Mouse (Mus musculus) erythroblast, embryonic 14.5 days (primary cell): Measurements from ENCODE around the gene Adcy1. TPM values are rescaled to one million over a fixed set of nuclear protein-coding genes. Genes with fewer than 3 reads are reported as not detected.

Source experiments
- H3K27me3 ChIP-seq: 2 replicates; pipeline ENCODE4 v1.6.1; 2012; ENCODE audit warnings: inconsistent platforms; ENCODE audit not compliant: control insufficient read depth
- H3K36me3 ChIP-seq: 2 replicates; pipeline ENCODE4 v1.6.1; 2012; ENCODE audit warnings: mild to moderate bottlenecking, inconsistent platforms; ENCODE audit not compliant: control insufficient read depth
- H3K4me1 ChIP-seq: 2 replicates; pipeline ENCODE4 v1.6.1; 2012; ENCODE audit warnings: inconsistent platforms; ENCODE audit not compliant: control insufficient read depth
- H3K4me3 ChIP-seq: replicated peaks from 2 replicates; pipeline ENCODE3; 2012; ENCODE audit warnings: moderate library complexity, mild to moderate bottlenecking, inconsistent platforms
- H3K9me3 ChIP-seq: 2 replicates; pipeline ENCODE4 v1.6.1; 2012; ENCODE audit warnings: low read length, inconsistent platforms, mixed read lengths; ENCODE audit not compliant: control insufficient read depth
- GATA1 ChIP-seq: IDR thresholded peaks from 2 replicates; pipeline ENCODE4 v1.6.1; 2012; ENCODE audit warnings: low read length, inconsistent platforms, mixed read lengths
- TAL1 ChIP-seq: IDR thresholded peaks from 3 replicates; pipeline ENCODE4 v1.6.1; 2012; ENCODE audit warnings: low read length, inconsistent platforms, mixed read lengths
- polyA plus RNA-seq: library from polyadenylated mRNA; stranded (reverse); fragments of >175 nt; gene quantifications from 2 replicates; pipeline ENCODE4 v1.2.3, GENCODE M21; 2012

Adcy1 gene
- polyA plus RNA-seq, 1 experiment = under 0.01 TPM

DNA sequence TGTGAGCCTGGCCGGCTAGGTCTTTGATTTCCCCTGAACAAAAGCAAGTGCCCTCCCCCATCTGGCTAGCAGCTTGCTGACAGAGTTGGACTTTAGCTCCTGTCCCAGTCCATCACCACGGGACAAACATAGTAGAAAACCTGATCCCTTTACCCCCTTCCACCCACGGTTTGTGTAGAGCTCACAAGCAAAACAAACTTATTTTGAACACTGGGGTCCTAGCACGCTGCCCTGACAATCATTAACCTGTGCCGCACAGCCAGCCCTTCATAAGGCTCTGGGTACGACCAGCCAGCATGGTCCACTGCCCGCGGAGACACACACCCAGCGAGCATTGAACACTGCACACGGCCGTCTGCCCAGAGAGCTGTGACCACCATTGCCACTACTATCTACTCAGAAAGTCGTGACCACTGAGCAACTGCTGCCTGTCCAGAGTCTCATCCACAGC, 134.2 kb downstream of the Adcy1 start, which contains the start of gene Igfbp1:
Gene Igfbp1, plus strand, starts transcription at position 292 of the 451 bp plus-strand sequence.
- H3K9me3 ChIP-seq = peaks cover 2% of the 10 kb centered on the region; the same call in 1 of the 2 replicates
- peak within 1 kb of the TSS; percentile 58 for H3K4me3 ChIP-seq
- TF ChIP-seq TAL1 (no peak), GATA1 (no peak)
- H3K36me3 ChIP-seq = no peaks in the 10 kb centered on the region; the same call in 1 of the 2 replicates
- no peaks in the 10 kb centered on the region for H3K27me3 ChIP-seq
- no peaks in the 10 kb centered on the region for H3K4me1 ChIP-seq

DNA sequence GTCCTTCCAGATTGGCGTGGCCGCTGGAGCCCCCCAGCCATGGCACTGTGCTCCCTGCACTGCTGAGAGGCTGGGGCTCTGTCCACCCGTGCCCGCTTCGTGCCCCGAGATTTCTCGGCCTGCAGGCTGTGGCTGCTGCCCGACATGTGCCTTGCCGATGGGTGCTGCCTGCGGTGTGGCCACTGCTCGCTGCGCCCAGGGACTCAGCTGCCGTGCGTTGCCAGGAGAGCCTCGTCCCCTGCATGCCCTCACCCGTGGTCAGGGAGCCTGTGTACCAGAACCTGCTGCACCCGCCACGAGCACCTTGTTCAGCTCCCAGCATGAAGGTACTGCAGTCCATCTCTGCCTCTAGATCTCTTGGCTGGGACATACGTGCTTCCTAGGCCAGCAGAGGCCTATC, 134.7 kb downstream of the Adcy1 start:
- TF ChIP-seq GATA1 (no peak), TAL1 (no peak)
- H3K4me3 ChIP-seq = peak overlapping the region; percentile 58
- H3K36me3 ChIP-seq = no peaks in the 10 kb centered on the region; the same call in 1 of the 2 replicates
- no peaks in the 10 kb centered on the region for H3K4me1 ChIP-seq
- peaks cover 2% of the 10 kb centered on the region; the same call in 1 of the 2 replicates for H3K9me3 ChIP-seq
- H3K27me3 ChIP-seq = no peaks in the 10 kb centered on the region

DNA sequence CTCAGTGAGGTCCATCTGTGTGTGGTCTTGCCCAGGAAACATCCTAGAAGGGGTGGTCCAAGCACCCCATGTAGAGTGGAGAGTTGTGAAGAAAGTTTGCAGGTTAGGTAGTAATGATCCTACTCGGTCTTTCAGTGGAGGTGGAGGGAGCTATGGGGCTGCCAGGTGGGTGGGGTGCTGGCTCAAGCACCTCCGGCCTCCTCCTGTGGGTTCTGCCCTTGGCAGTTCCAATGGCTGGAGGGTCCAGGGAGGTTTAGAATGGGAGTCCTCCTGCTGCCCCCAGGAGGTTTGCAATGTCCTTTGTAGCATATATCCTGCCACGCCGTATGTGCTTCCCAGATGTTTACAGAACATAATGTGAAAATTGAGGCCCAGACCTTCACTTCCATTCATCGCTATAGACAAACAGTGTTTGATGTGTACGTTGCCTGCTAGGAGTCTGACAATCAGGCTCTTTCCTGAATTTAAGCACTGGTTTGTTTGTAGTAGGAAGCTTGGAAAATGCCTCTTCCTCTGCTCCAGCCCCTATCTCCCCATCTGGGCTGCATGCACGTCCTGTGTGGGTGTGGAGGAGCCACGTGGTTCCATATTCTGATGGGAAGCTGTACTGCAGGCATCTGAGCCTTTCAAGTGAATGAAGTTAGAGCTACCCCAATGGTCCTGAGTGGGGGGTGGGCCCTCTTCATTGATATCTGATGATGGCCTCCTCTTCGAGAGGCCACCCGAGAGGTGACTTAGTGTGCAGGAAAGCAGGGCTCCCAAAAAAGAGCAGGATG, 135.4 kb downstream of the Adcy1 start:
- peaks cover 2% of the 10 kb centered on the region; the same call in 1 of the 2 replicates for H3K9me3 ChIP-seq
- no peaks in the 10 kb centered on the region for H3K27me3 ChIP-seq
- H3K4me1 ChIP-seq = no peaks in the 10 kb centered on the region
- TF ChIP-seq TAL1 (no peak), GATA1 (no peak)
- H3K4me3 ChIP-seq = peak overlapping the region; percentile 58
- no peaks in the 10 kb centered on the region; the same call in 1 of the 2 replicates for H3K36me3 ChIP-seq

DNA sequence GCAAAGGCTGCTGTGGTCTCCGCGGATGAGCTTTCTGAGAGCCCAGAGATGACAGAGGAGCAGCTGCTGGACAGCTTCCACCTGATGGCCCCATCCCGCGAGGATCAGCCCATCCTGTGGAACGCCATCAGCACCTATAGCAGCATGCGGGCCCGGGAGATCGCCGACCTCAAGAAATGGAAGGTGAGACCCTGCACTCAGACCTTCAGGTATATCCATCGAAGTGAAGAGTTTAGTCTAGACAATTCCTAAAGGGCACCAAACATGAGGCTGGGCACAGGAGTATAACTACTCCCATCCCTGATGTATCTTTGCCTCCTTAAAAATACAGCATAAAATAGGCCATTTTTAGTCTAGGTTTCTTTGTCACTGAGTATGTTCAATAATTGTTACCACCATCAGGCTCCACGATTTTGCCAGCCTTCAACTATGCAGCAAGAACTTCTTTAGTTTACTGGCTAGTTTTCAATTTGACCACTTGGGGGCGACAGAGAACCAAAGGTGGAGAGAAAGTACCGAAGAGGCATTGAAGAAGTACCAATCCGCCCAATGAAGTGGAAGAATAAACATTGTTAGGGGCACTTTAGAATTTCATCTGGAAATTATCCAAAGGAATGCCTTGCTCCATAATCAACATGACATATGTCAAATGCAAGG, 136.6 kb downstream of the Adcy1 start:
- no peaks in the 10 kb centered on the region; the same call in 1 of the 2 replicates for H3K36me3 ChIP-seq
- no peaks in the 10 kb centered on the region for H3K27me3 ChIP-seq
- TF ChIP-seq TAL1 (no peak), GATA1 (no peak)
- no peaks in the 10 kb centered on the region for H3K4me1 ChIP-seq
- no peak overlapping the region for H3K4me3 ChIP-seq
- H3K9me3 ChIP-seq = no peaks in the 10 kb centered on the region

DNA sequence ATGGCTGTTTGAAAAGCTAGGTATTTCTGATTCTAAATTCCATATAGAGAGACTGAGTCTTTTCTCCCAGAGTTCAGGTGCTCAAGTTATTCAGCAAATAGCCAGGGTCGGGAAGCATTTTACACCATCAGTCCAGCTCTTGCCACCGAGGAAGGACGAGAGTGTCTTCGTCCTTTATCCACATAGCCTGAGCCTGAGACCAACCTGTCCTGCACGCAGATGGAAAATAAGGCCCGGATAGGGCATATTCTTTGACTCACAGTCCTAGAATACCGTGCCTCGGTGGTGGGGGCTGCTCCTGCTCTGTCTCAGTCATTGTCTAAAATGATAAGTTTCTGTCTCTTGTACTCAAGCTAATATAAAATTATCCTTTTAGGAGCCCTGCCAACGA, 137.1 kb downstream of the Adcy1 start:
- Histone ChIP-seq H3K27me3 (no peaks in the 10 kb centered on the region), H3K36me3 (no peaks in the 10 kb centered on the region; the same call in 1 of the 2 replicates), H3K9me3 (no peaks in the 10 kb centered on the region), H3K4me1 (no peaks in the 10 kb centered on the region), H3K4me3 (no peak overlapping the region)
- TF ChIP-seq GATA1 (no peak), TAL1 (no peak)

DNA sequence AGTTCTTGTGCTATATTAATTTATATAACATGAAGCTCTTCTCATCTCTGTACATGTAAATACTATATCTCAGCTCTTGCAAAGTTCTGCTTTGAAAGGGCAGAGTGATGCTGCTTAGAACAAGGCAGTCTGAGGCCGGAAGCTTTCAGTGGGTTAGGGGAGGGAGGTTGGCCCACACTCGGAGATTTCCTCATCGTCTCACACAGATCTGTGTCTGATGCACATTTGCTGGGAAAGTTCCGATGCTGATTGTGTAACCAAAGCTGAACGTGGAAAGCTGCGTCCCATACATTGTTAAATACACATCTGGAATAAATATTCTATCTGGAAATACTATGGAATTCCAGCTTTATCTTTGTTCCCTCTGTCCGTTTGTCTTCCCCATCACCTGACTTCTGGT, 138.9 kb downstream of the Adcy1 start:
- no peaks in the 10 kb centered on the region for H3K9me3 ChIP-seq
- no peaks in the 10 kb centered on the region for H3K27me3 ChIP-seq
- H3K4me3 ChIP-seq = no peak overlapping the region
- TF ChIP-seq TAL1 = no peak
- TF ChIP-seq GATA1 = no peak
- H3K4me1 ChIP-seq = no peaks in the 10 kb centered on the region
- no peaks in the 10 kb centered on the region; the same call in 1 of the 2 replicates for H3K36me3 ChIP-seq

DNA sequence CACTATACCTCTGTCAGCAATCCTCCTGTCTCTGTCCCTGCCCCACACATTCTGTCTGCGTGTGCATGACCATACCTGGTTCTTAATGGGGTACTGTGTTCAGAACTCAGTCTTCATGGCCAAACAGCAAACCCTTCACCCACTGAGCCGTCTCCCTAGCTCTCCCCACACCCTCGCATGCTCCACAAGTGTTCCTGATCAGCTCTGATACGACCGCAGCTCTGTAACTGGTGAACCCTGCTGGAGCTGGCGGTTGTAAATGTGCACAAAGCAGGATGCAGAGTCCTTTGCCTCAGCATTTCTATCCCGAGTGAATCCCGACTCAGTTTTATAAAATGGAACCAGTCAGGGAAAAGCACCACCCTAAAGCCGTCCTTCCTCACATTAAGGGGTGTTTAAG, 140.6 kb downstream of the Adcy1 start:
- no peak overlapping the region for H3K4me3 ChIP-seq
- no peaks in the 10 kb centered on the region for H3K4me1 ChIP-seq
- no peaks in the 10 kb centered on the region for H3K27me3 ChIP-seq
- no peak for TF ChIP-seq TAL1
- no peak for TF ChIP-seq GATA1
- no peaks in the 10 kb centered on the region; the same call in 1 of the 2 replicates for H3K36me3 ChIP-seq
- H3K9me3 ChIP-seq = no peaks in the 10 kb centered on the region

DNA sequence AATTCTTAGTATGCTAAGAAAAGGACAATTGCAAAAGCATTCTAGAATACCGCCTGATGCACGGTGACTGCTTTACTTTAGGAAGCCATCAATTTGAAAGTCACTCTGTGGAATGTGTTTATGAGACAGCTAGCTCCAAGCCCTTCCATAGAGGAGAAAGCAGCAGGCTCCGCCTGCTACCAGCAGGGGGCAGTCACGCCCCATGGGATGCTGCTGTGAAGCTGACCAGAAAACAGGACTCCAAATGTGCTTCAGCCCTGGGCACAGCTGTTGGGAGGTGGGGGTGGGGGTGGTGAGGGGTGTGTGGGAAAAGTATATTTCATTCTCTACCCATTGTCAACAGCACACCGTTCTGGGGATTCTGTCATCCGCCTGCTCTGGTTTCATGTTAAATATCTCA, 147.1 kb downstream of the Adcy1 start:
- TF ChIP-seq TAL1 = no peak

DNA sequence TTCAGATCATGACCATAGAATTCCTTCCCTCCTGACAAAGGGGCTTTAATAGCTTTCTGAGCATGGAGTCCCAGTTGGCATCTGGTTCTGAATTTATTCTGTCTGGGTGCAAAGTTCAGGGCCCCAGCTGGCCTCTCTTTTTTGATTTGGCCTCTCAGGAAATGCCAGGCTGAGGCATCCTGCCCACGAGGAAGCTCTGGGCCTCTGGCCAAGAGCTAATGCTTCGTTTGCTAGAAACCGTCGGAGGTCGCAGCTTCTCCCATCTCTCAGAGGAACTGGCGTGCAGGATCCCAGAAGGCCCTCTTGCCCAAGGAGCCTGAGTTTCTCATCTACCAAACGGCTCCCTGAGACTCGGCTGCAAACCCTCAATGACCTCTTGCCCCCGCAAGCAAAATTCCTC, 147.9 kb downstream of the Adcy1 start:
- H3K4me1 ChIP-seq = no peaks in the 10 kb centered on the region
- peaks cover 36% of the 10 kb centered on the region for H3K27me3 ChIP-seq
- H3K4me3 ChIP-seq = no peak overlapping the region
- no peaks in the 10 kb centered on the region for H3K36me3 ChIP-seq
- no peak for TF ChIP-seq TAL1
- TF ChIP-seq GATA1 = no peak
- H3K9me3 ChIP-seq = no peaks in the 10 kb centered on the region

More for the DNA sequence above, 147.1 kb downstream of the Adcy1 start:
- H3K36me3 ChIP-seq = no peaks in the 10 kb centered on the region
- no peaks in the 10 kb centered on the region for H3K4me1 ChIP-seq
- peaks cover 36% of the 10 kb centered on the region for H3K27me3 ChIP-seq
- no peaks in the 10 kb centered on the region for H3K9me3 ChIP-seq
- H3K4me3 ChIP-seq = no peak overlapping the region
